Mouse (Mus musculus): ENCODE results near the gene Trip10.
A peak's percentile ranks its signal among the peaks of the same experiment; 100 is the strongest.

The Trip10 gene

DNA sequence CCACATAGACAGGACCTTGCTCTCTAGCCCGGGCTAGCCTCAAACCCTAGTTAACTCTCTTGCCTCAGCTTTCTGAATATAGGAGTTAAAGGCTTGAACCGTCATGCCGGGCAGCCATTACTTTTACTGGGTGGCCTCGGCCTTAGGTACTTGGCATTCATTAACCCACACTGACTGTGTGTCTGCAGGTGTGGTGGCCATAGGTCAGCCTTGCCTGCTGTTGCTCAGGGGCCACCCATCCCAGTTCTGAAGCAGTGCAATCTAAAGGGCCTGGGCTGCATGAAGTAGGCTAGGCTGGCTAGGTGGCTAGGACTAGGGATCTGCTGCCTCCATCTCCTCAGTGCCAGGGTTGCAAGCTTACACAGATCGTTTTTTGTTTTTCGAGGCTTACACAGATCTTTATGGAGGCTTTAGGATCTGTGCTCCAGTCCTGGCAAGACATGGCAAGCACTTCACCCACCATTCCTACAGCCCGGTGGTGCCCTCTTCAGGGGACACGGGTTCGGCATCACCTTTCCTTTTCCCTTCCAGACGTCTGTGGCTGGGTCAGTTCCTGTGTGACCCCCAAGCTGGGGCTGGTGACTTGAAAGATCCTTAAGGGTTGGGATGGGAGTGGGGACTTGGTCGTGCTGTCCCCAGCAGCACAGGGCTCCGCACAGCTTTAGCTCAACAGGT lies 14.9 kb upstream of the Trip10 start:
- no peak for DNase-seq (ENCODE audit: low spot score)

- no peak for DNase-seq (ENCODE audit: low spot score)
Measured at GRCm38 (mm10) chr17:57235803-57236202, 13.5 kb upstream of the Trip10 start.

GRCm38 (mm10) chr17:57237181-57237580 lies 12.1 kb upstream of the Trip10 start:
- no peak for DNase-seq (ENCODE audit: low spot score)

- DNase-seq (ENCODE audit: low spot score) = no peak
Measured at GRCm38 (mm10) chr17:57243650-57244370, 5.4 kb upstream of the Trip10 start.

GRCm38 (mm10) chr17:57245311-57245929 lies 3.8 kb upstream of the Trip10 start:
- DNase-seq (ENCODE audit: low spot score) = no peak

DNA sequence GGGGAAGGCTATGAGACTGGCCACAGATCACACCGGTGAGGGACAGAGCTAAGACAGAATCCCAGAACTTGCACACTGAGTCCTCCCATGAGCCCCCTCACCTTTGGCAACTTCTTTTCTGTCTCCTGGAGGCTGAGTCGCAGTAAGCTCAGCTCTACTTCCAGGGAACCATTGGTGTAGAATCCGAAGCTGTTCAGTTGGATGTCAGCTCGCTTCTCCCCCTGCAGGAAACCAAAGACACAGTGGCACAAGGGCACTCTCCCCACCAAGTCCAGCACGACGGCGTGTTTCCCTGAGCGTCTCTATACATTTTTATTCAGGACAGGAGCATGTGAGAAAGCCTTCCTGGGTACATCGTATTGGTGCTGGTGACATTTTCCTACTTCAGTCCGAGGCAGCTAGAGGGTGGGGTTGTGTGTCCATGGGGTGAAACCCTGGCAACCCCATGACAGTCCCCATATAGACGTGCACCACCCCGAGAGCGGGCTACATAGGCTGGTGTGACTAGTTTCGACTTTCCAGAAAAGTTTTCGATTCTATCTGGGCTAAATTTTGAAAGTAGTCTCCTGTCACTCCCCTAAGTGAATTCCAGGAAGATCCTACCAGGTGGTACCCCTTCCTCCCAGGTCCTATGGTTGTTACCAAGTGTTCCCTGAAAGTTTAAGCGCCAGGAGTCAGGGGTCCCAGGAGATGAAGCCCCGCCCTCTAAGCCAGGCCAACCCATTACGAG lies 2.4 kb upstream of the Trip10 start:
- DNase-seq (ENCODE audit: low spot score) = no peak

GRCm38 (mm10) chr17:57247393-57248200 lies 1.7 kb upstream of the Trip10 start:
- DNase-seq (ENCODE audit: low spot score) = peak; percentile 68

- DNase-seq (ENCODE audit: low spot score) = peak; percentile 44
Measured at GRCm38 (mm10) chr17:57248201-57248699, 1.0 kb upstream of the Trip10 start, which contains the start of gene Gpr108. Gene Gpr108, minus strand, starts transcription at chr17:57248446.

GRCm38 (mm10) chr17:57248771-57249170 lies 484 bp upstream of the Trip10 start:
- DNase-seq (ENCODE audit: low spot score) = no peak

GRCm38 (mm10) chr17:57250461-57251160 lies 1.4 kb downstream of the Trip10 start:
- DNase-seq (ENCODE audit: low spot score) = no peak

- no peak for DNase-seq (ENCODE audit: low spot score)
Measured at GRCm38 (mm10) chr17:57251431-57251830, 2.2 kb downstream of the Trip10 start.

DNA sequence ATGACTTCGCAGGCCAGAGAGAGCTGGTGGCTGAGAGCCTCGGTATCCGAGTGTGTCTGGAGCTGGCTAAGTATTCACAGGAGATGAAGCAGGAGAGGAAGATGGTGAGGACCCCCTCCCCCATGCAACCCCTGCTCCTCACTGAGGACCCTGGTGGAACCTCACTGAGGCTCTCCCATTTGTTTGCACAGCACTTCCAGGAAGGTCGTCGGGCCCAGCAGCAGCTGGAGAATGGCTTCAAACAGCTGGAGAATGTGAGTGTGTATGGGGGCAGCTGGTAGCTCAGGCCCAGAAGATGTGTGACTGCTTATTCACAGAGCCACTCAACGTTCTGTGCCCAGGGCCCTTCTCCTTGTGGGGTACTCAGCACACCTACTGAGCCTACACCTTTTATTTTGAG lies 4.1 kb downstream of the Trip10 start:
- DNase-seq (ENCODE audit: low spot score) = no peak

- no peak for DNase-seq (ENCODE audit: low spot score)
Measured at GRCm38 (mm10) chr17:57255354-57255753, 6.1 kb downstream of the Trip10 start.

DNA sequence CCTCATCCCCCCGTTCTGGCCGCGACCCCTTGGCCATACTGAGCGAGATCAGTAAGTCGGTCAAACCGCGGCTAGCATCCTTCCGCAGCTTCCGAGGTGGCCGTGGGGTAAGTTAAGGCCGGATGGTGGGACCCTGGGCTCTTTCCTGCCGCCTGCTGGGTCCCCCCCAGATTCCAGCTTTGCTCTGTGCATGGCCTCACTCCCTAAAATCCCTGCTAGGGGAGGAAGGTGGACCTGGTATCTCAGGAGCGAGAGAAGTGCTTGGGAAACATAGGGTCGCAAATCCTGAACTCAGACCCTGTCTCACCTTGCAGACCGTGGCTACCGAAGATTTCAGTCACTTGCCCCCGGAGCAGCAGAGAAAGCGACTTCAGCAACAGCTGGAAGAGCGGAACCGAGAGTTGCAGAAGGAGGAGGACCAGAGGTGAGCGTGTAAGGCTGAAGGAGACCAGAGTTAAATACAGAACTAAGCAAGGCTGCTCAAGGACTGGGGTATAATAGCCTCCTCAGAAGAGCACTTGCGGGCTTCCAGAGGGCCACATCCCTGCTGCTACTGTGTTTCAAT lies 7.7 kb downstream of the Trip10 start:
- DNase-seq (ENCODE audit: low spot score) = no peak

GRCm38 (mm10) chr17:57258191-57258590 lies 8.9 kb downstream of the Trip10 start:
- no peak for DNase-seq (ENCODE audit: low spot score)

- DNase-seq (ENCODE audit: low spot score) = no peak
Measured at GRCm38 (mm10) chr17:57259742-57260141, 10.5 kb downstream of the Trip10 start.

DNA sequence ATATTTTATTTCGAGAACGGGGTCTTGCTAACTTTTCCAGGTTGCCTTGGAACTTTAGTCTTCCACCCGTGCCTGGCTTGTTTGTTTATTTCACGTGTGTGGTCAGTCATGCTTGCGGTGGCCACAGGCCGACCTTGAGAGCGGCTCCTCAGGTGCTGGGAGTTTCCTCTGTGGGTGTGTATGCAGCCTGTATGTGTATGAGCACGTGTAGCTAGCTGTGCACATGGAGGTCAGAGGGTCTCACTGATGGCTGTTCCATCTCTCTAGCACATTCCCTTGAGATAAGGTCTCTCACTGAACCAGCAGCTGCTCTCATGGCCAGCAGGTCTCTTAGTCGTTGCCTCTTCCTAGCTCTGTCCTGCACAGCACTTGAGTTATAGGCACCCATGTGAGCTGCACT lies 11.1 kb downstream of the Trip10 start:
- DNase-seq (ENCODE audit: low spot score) = no peak

GRCm38 (mm10) chr17:57261286-57261685 lies 12.0 kb downstream of the Trip10 start:
- no peak for DNase-seq (ENCODE audit: low spot score)

GRCm38 (mm10) chr17:57261796-57262195 lies 12.5 kb downstream of the Trip10 start:
- no peak for DNase-seq (ENCODE audit: low spot score)

DNA sequence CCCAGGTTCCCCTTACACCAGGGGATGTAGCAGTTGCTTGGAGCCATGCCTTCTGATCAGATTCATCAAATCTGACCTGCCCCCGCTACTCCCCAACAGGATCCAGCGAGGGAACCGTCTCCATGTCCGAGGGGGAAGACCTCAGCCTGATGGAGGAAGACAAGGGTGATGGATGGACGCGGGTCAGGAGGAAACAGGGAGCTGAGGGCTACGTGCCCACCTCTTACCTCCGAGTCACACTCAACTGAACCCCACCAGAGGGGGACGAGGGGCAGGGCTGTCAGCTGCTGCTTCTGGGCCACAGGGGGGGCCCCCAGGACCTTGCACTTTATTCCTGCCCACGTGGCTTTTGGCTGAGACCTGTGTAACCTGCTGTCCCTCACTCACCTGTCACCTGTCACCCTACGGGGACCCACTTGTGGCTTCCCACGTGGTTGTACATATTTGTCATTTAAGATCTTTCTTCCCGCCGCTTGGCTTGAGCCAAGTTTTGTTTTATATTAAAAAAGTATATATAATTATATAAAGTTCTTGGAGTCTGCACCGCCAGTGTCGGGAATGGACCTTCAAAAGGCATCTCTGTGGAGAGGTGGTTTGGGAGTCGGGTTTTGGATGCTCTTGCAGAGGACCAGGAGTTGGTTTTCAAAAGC lies 13.8 kb downstream of the Trip10 start:
- DNase-seq (ENCODE audit: low spot score) = no peak
